Mouse (Mus musculus): ENCODE results near the gene Scyl2. TPM values are rescaled to one million over a fixed set of nuclear protein-coding genes. Genes with fewer than 3 reads are reported as not detected.

Scyl2 gene
- polyA plus RNA-seq, 1 experiment from 2014 or later: 7.8 TPM

- H3K27me3 ChIP-seq (replicated peaks): no peaks in the 10 kb centered on the region
- H3K4me1 ChIP-seq: peaks cover 4% of the 10 kb centered on the region; the same call in 1 of the 2 replicates
- H3K36me3 ChIP-seq: no peaks in the 10 kb centered on the region
- ATAC-seq (ENCODE audit: low FRiP score): no peak
- no peak overlapping the region for H3K4me3 ChIP-seq (replicated peaks)
- 86% methylated on average over 1 of the region's 1 CpGs for WGBS
- H3K9ac ChIP-seq (replicated peaks): no peak overlapping the region
- H3K4me2 ChIP-seq: no peak overlapping the region
- no peak overlapping the region for H3K27ac ChIP-seq (replicated peaks)
- no peaks in the 10 kb centered on the region for H3K9me3 ChIP-seq (replicated peaks)
These were observed 96.2 kb downstream of the Scyl2 start for GRCm38 (mm10) chr10:89589877-89590276.

Other genes with a start within 250 kb of the Scyl2 start
- 4.0 and 7.6 TPM in 2 replicates for gene Gas2l3, start 242.3 kb downstream of the Scyl2 start, polyA plus RNA-seq (2015; fragmentation: Nextera tagmentation; extraction: Ambion mirVana)
- 3.1 TPM in 1 of 2 replicates, not detected in the other for gene Nr1h4, start 152.7 kb downstream of the Scyl2 start, polyA plus RNA-seq (2015; fragmentation: Nextera tagmentation; extraction: Ambion mirVana)
- 0.54 and 0.68 TPM in 2 replicates for gene Slc17a8, start 65.0 kb downstream of the Scyl2 start, polyA plus RNA-seq (2015; fragmentation: Nextera tagmentation; extraction: Ambion mirVana)
- gene Actr6, start 46.0 kb upstream of the Scyl2 start, polyA plus RNA-seq (2015; fragmentation: Nextera tagmentation; extraction: Ambion mirVana): 58.6 and 67.6 TPM in 2 replicates
- gene Uhrf1bp1l, start 58.7 kb upstream of the Scyl2 start, polyA plus RNA-seq (2015; fragmentation: Nextera tagmentation; extraction: Ambion mirVana): 28.9 and 29.3 TPM in 2 replicates
- gene Anks1b, start 187.2 kb upstream of the Scyl2 start, polyA plus RNA-seq (2015; fragmentation: Nextera tagmentation; extraction: Ambion mirVana): 59.0 and 76.0 TPM in 2 replicates

All from neural tube, embryonic 15.5 days (tissue).